Mouse (Mus musculus): Measurements from ENCODE around the gene Cog5. TPM values are rescaled to one million over a fixed set of nuclear protein-coding genes. Genes with fewer than 3 reads are reported as not detected.

Cog5 gene
- polyA plus RNA-seq, 1 experiment from 2014 or later = 25.5 TPM

DNA sequence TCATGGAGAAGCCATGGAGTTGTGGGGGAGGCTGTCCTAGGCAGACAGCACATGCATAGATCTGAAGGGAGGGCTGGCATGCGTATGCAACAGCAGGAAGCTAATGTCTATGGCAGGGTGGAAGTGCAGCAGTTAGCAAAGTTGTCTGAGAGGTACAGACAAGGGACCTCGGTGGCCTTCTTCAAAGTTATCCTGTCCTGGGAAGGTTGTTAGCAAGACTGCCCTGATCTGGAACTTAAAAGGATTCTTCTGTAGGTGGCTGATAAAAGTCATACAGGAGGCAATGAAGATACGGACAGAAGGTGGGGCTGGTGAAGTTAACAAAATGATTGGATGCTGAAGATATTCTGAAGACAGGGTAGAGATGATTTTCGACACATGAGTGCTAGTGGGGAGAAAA, 311.7 kb downstream of the Cog5 start:
- 67% methylated on average over 4 of the region's 4 CpGs for WGBS
- Histone ChIP-seq H3K36me3 (no peaks in the 10 kb centered on the region), H3K27me3 (replicated peaks) (peaks cover 10% of the 10 kb centered on the region; the same call in 1 of the 2 replicates), H3K9ac (no peak overlapping the region), H3K9me3 (no peaks in the 10 kb centered on the region), H3K4me1 (peaks cover 17% of the 10 kb centered on the region; the same call in 1 of the 2 replicates), H3K4me3 (no peak overlapping the region), H3K4me2 (no peak overlapping the region), H3K27ac (replicated peaks) (no peak overlapping the region)
- no peak for ATAC-seq (ENCODE audit: extremely low read depth, insufficient number of reproducible peaks, low FRiP score, low TSS enrichment)

DNA sequence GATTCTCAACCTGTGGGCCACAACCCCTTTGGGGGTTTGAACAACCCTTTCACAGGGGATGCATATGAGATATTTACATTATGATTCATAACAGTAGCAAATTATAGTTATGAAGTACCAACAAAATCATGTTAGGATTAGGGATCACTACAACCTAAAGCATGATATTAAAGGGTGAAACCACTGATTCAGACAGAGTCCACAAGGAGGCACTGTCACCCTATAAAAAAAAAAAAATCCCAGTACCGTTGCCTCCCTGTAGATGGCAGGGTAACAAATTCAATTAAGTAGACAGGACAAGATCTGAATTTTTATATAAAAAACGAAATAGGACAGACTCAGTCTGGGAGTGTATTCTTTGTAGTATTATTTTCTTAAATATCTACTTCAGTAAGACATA, 312.9 kb downstream of the Cog5 start:
- ATAC-seq (ENCODE audit: extremely low read depth, insufficient number of reproducible peaks, low FRiP score, low TSS enrichment) = no peak
- 8% methylated on average over 2 of the region's 2 CpGs for WGBS

DNA sequence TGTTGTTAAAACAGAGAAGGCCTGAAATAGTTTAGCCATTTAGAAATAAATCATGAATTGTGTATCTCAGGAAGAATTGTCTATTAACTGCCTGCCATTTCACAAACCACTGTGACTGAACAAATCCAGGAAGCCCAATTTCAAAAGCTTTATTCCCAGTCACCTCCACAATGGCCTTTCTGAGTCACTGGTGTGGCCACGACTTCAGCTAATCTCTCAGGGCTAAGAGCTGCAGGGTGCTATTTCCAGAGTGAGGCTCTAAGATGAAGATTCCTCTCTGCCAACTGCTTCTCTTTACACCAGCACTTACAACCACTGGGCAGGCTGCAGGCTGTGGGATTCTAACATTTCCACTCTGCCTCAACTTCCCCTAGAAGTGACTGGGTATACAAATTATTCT, 314.4 kb downstream of the Cog5 start:
- Histone ChIP-seq H3K9ac (no peak overlapping the region), H3K4me3 (no peak overlapping the region), H3K27me3 (replicated peaks) (peaks cover 15% of the 10 kb centered on the region; the same call in 1 of the 2 replicates), H3K27ac (replicated peaks) (peak overlapping the region; percentile 45), H3K9me3 (no peaks in the 10 kb centered on the region), H3K36me3 (no peaks in the 10 kb centered on the region), H3K4me2 (no peak overlapping the region), H3K4me1 (peaks cover 32% of the 10 kb centered on the region)
- 28% methylated on average over 1 of the region's 1 CpGs for WGBS
- no peak for ATAC-seq (ENCODE audit: extremely low read depth, insufficient number of reproducible peaks, low FRiP score, low TSS enrichment)

More for the DNA sequence above, 312.9 kb downstream of the Cog5 start:
- no peaks in the 10 kb centered on the region for H3K36me3 ChIP-seq
- no peaks in the 10 kb centered on the region for H3K9me3 ChIP-seq
- no peak overlapping the region for H3K4me2 ChIP-seq
- peaks cover 15% of the 10 kb centered on the region; the same call in 1 of the 2 replicates for H3K27me3 ChIP-seq (replicated peaks)
- H3K27ac ChIP-seq (replicated peaks) = no peak overlapping the region
- peaks cover 22% of the 10 kb centered on the region; the same call in 1 of the 2 replicates for H3K4me1 ChIP-seq
- no peak overlapping the region for H3K9ac ChIP-seq
- H3K4me3 ChIP-seq = no peak overlapping the region

DNA sequence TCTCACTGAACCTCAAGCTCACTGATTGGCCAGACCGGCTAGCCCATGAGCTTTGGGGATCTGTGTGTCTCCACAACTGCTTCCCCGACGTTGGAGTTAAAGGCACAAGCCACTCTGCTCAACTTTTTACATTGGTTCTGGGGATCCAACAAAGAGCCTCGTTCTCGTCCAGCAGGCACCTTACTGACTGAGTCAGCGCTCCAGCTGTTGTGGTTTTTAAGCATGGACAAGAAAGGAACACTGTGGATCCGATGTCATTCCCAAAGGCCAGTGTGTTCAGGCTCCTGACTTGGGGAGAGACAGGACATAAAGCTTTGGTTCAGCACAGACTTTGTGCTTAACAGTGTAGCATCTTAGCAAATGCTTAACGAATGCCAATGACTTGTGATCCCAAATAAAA, 316.9 kb downstream of the Cog5 start:
- Histone ChIP-seq H3K9me3 (no peaks in the 10 kb centered on the region), H3K4me3 (no peak overlapping the region), H3K4me2 (no peak overlapping the region), H3K27ac (replicated peaks) (no peak overlapping the region), H3K36me3 (no peaks in the 10 kb centered on the region), H3K27me3 (replicated peaks) (peaks cover 18% of the 10 kb centered on the region; the same call in 1 of the 2 replicates), H3K4me1 (peaks cover 32% of the 10 kb centered on the region), H3K9ac (no peak overlapping the region)
- WGBS = 84% methylated on average over 8 of the region's 8 CpGs
- ATAC-seq (ENCODE audit: extremely low read depth, insufficient number of reproducible peaks, low FRiP score, low TSS enrichment) = no peak

DNA sequence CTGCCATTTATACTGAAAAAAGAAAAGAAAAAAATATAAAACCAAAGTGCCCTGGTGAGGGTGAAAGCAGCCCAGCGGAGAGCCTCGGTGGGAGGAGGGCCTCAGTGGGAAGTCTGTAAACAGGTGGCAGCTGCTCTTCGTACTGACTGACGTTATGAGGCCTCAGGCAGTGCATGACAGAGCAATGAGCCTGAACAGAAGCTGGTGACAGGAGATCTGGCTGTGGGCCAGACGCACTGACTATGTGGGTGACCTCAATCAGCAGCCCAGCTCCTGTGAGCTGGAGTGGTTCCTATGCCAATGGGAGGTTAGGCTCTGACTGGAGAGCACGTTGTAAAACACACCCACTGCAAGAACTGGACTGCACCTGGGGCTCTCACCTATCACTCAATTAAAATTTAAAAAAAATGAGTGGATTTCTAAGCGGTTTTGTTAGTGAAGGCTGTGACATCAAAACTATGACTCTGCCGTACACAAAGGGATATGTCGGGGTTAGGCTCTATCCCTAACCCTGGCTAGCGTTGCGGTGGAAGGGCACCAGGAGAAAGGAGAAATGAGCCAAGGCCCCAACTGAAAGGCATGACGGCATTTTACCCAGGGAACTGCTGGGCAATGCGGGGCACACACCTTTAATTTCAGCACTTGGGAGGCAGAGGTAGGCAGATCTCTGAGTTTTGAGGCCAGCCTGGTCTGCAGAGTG, 319.0 kb downstream of the Cog5 start:
- Histone ChIP-seq H3K4me1 (peaks cover 28% of the 10 kb centered on the region), H3K9ac (no peak overlapping the region), H3K4me3 (no peak overlapping the region), H3K27ac (replicated peaks) (peak overlapping the region; percentile 67), H3K4me2 (no peak overlapping the region), H3K27me3 (replicated peaks) (peaks cover 32% of the 10 kb centered on the region), H3K36me3 (no peaks in the 10 kb centered on the region), H3K9me3 (no peaks in the 10 kb centered on the region)
- 47% methylated on average over 13 of the region's 13 CpGs for WGBS
- peak; percentile 87; the same call in 1 of the 2 replicates for ATAC-seq (ENCODE audit: extremely low read depth, insufficient number of reproducible peaks, low FRiP score, low TSS enrichment)

DNA sequence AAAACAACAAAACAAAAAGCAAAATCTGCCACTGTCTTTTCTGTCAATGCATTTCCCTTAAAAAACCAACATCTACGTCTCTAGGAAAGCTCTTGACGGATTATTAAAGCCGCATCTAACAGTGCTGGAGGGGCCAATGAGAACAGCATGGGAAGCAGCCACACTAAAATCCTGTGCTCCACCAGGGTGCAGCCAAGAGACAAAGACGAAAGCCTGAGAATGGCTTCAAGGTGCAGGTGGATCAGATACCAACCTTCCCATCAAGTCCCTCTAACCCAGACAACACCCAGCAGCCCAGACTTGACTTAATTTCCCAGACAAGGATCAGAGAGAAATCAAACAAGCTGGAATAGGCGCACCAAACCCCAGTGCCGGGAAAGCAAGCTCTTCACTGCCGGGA, 321.9 kb downstream of the Cog5 start:
- Histone ChIP-seq H3K9me3 (no peaks in the 10 kb centered on the region), H3K9ac (no peak overlapping the region), H3K4me1 (peaks cover 18% of the 10 kb centered on the region), H3K27ac (replicated peaks) (no peak overlapping the region), H3K27me3 (replicated peaks) (peaks cover 26% of the 10 kb centered on the region), H3K4me2 (no peak overlapping the region), H3K36me3 (no peaks in the 10 kb centered on the region), H3K4me3 (no peak overlapping the region)
- ATAC-seq (ENCODE audit: extremely low read depth, insufficient number of reproducible peaks, low FRiP score, low TSS enrichment) = no peak
- WGBS = 57% methylated on average over 7 of the region's 7 CpGs

DNA sequence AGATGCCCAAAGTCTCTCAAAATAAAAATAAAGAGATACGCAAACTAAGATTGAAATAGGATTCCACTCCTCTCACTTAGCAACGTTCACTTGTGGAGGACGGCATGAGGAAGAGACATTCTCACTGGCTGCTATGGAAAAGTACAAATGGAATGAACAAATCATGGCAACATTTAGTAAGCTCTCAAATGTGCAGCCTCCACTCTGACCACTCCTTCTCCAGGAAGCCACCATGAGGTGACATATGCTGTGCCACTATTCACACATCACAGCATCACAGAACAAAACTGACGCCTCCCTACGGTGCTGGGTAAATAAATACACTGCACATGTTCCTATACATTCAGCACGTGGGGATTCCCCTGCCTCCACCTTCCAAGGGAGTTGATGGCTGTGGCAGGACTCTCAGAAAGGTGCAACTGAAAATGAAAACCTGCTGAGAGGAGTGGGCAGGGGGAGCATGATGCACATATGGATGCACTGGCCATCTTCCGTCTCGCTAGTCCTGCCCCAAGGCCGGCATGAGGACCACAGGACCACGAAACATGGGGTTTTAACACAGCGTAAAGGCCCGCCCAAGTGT, 323.0 kb downstream of the Cog5 start:
- Histone ChIP-seq H3K4me1 (peaks cover 12% of the 10 kb centered on the region), H3K9me3 (no peaks in the 10 kb centered on the region), H3K9ac (no peak overlapping the region), H3K4me3 (no peak overlapping the region), H3K4me2 (no peak overlapping the region), H3K27ac (replicated peaks) (no peak overlapping the region), H3K27me3 (replicated peaks) (peaks cover 25% of the 10 kb centered on the region), H3K36me3 (no peaks in the 10 kb centered on the region)
- no peak for ATAC-seq (ENCODE audit: extremely low read depth, insufficient number of reproducible peaks, low FRiP score, low TSS enrichment)
- 76% methylated on average over 12 of the region's 12 CpGs for WGBS

DNA sequence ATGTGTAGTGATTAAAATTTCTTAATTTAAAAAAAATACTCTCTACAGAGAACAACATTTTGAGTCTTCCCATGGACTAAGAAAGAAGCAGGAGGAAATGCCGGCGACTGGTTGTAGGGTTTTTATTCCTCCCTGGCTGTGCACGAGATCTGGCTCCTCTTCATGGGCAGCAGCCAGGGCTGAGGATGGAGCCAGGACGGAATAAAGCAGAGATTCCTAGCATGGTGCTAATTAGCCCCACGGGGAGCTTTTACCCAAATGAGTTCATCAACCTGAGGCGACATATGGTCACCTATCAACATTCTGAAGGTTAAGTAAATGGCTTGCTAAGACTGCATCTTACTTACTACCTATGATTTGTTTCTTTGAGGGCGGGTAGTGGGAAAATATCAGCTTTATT, 328.6 kb downstream of the Cog5 start:
- no peak overlapping the region for H3K4me2 ChIP-seq

DNA sequence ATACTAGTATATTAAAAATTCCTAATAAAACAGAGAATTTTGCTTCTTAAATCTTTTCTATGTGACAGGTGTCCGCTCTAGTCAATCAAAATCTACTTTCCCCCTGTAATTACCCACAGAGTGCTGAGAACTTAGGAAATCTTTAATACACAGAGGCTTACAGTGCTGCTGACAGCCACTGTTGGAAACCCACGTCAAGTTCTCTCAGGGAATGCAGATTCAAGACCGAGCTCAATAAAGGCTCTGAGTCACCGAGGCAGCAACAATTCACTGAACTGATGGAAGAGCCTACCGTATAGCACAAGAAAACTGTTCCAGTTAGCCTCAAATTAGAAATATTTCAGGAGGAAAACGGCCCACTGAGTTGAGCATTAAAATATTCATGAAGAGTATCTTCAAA, 329.1 kb downstream of the Cog5 start:
- Histone ChIP-seq H3K27ac (replicated peaks) (no peak overlapping the region), H3K4me3 (no peak overlapping the region), H3K9ac (no peak overlapping the region), H3K4me1 (peaks cover 13% of the 10 kb centered on the region; the same call in 1 of the 2 replicates), H3K36me3 (no peaks in the 10 kb centered on the region), H3K9me3 (no peaks in the 10 kb centered on the region), H3K4me2 (no peak overlapping the region), H3K27me3 (replicated peaks) (peaks cover 6% of the 10 kb centered on the region)
- WGBS = 70% methylated on average over 6 of the region's 6 CpGs
- no peak for ATAC-seq (ENCODE audit: extremely low read depth, insufficient number of reproducible peaks, low FRiP score, low TSS enrichment)

More for the DNA sequence above, 328.6 kb downstream of the Cog5 start:
- no peak overlapping the region for H3K4me3 ChIP-seq
- H3K9ac ChIP-seq = no peak overlapping the region
- H3K27ac ChIP-seq (replicated peaks) = no peak overlapping the region
- H3K27me3 ChIP-seq (replicated peaks) = peaks cover 10% of the 10 kb centered on the region
- no peaks in the 10 kb centered on the region for H3K36me3 ChIP-seq
- 60% methylated on average over 7 of the region's 7 CpGs for WGBS
- H3K9me3 ChIP-seq = no peaks in the 10 kb centered on the region
- ATAC-seq (ENCODE audit: extremely low read depth, insufficient number of reproducible peaks, low FRiP score, low TSS enrichment) = no peak
- H3K4me1 ChIP-seq = peaks cover 13% of the 10 kb centered on the region; the same call in 1 of the 2 replicates

DNA sequence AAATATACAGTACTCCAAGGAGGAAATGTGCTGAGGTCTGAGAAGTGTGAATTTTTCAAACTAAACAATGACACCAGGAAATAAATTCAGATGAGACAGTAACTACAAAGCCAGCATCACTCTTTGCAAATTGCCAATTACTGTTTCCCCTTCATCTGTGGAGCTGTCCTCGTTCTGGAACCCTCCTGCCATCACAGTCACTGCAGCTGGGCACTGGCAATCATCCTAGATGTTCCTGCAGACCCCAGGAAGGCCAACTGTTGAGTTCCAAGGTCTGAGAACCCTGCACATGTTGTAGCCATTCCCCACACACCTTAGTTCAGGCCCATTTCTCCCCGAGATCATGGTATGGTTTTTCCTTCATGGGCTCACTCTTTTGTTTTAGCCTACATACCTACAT, 329.5 kb downstream of the Cog5 start:
- Histone ChIP-seq H3K4me1 (peaks cover 13% of the 10 kb centered on the region; the same call in 1 of the 2 replicates), H3K4me3 (no peak overlapping the region), H3K9me3 (no peaks in the 10 kb centered on the region), H3K27ac (replicated peaks) (no peak overlapping the region), H3K27me3 (replicated peaks) (peaks cover 2% of the 10 kb centered on the region; the same call in 1 of the 2 replicates), H3K9ac (no peak overlapping the region), H3K36me3 (no peaks in the 10 kb centered on the region), H3K4me2 (0 out of 2 replicates have a peak overlapping the region, but pooled peaks have one; percentile 13)
- WGBS = 57% methylated on average over 2 of the region's 2 CpGs
- ATAC-seq (ENCODE audit: extremely low read depth, insufficient number of reproducible peaks, low FRiP score, low TSS enrichment) = no peak

DNA sequence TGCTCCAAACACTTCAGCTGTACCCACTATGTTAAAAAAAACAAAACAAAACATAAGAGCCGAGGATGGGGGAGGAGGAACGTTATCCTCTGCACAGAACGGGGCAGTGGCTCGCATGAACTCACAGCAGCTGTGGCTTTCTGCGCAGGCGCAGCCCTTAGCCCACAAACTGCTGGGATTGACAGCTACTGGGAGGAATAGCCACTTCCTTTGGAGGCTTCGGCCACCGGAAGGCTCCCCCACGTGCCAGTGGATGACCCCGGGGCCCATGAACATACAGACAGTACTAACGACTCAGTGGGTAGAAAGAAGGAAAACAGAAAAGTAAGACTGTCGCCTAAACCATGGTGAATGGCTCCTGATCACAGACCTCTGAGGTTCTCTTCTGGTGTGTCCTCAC, 330.0 kb downstream of the Cog5 start:
- ATAC-seq (ENCODE audit: extremely low read depth, insufficient number of reproducible peaks, low FRiP score, low TSS enrichment) = no peak
- peaks cover 2% of the 10 kb centered on the region; the same call in 1 of the 2 replicates for H3K27me3 ChIP-seq (replicated peaks)
- no peaks in the 10 kb centered on the region for H3K36me3 ChIP-seq
- H3K9me3 ChIP-seq = no peaks in the 10 kb centered on the region
- H3K27ac ChIP-seq (replicated peaks) = no peak overlapping the region
- WGBS = 56% methylated on average over 12 of the region's 12 CpGs
- H3K4me1 ChIP-seq = peaks cover 14% of the 10 kb centered on the region
- H3K9ac ChIP-seq = no peak overlapping the region
- no peak overlapping the region for H3K4me3 ChIP-seq
- 0 out of 2 replicates have a peak overlapping the region, but pooled peaks have one; percentile 13 for H3K4me2 ChIP-seq
